Mouse (Mus musculus): ENCODE results near the gene Acbd6. TPM values are rescaled to one million over a fixed set of nuclear protein-coding genes. Genes with fewer than 3 reads are reported as not detected.

Acbd6 gene
- polyA plus RNA-seq, 1 experiment from 2014 or later: 92.8 TPM

DNA sequence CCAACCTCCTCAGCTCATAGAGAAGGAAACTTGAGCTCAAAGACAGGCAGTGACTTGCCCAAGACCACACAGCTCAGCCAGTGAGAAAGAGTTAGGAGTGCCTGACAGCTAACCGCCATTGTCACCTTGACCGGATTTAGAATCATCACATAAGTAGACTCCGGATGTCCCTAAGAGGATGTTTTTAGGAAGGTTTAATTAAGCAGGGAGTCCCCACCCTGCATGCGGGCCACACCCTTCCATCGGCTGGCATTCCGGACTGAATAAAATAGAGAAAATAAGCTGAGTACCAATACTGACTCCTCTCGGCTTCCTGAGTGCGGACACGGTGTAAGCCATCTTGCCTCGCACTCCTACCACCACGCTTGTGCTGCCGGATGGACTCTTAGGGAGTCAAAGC is 159.4 kb downstream of the Acbd6 start:
- 94% methylated on average over 12 of the region's 12 CpGs for WGBS
- DNase-seq (ENCODE audit: low spot score) (no peak), ATAC-seq (no peak)
- Histone ChIP-seq H3K27ac (ENCODE audit: low read depth, low read length) (no peak overlapping the region), H3K9ac (ENCODE audit: low read length) (no peak overlapping the region), H3K9me3 (replicated peaks; ENCODE audit: control insufficient read depth, low read length) (no peaks in the 10 kb centered on the region), H3K36me3 (ENCODE audit: control insufficient read depth, insufficient read depth, low read length) (no peaks in the 10 kb centered on the region), H3K4me2 (ENCODE audit: low read length) (no peak overlapping the region), H3K4me1 (ENCODE audit: control insufficient read depth, insufficient read depth, low read length) (no peaks in the 10 kb centered on the region), H3K4me3 (ENCODE audit: low read depth, low read length) (no peak overlapping the region), H3K27me3 (replicated peaks; ENCODE audit: control insufficient read depth, insufficient read depth, low read length) (peaks cover 6% of the 10 kb centered on the region; the same call in 1 of the 2 replicates)

DNA sequence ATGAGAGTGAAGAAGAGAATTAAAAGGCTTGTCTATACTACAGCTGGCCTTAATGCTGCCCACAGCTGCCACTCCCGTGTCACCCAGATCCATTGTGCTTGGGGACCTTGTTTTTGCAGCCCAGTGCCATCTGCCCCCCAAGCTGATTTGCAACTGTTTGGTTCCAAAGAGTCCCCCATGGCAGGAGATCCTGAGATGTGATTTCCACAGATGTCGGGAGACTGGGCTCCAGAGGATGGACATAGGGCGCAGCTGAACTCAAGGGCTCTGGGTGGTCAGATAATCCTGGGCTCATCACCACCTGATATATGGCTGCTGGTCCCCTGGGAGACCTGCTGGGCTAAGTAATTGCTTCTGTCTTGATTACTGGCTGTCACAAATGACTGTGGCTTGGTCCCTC is 160.9 kb downstream of the Acbd6 start:
- no peak overlapping the region for H3K4me2 ChIP-seq (ENCODE audit: low read length)
- H3K4me1 ChIP-seq (ENCODE audit: control insufficient read depth, insufficient read depth, low read length): no peaks in the 10 kb centered on the region
- H3K27ac ChIP-seq (ENCODE audit: low read depth, low read length): no peak overlapping the region
- H3K27me3 ChIP-seq (replicated peaks; ENCODE audit: control insufficient read depth, insufficient read depth, low read length): peaks cover 13% of the 10 kb centered on the region
- no peaks in the 10 kb centered on the region for H3K9me3 ChIP-seq (replicated peaks; ENCODE audit: control insufficient read depth, low read length)
- no peak overlapping the region for H3K4me3 ChIP-seq (ENCODE audit: low read depth, low read length)
- DNase-seq (ENCODE audit: low spot score): no peak
- H3K36me3 ChIP-seq (ENCODE audit: control insufficient read depth, insufficient read depth, low read length): no peaks in the 10 kb centered on the region
- H3K9ac ChIP-seq (ENCODE audit: low read length): no peak overlapping the region
- WGBS: 89% methylated on average over 3 of the region's 3 CpGs
- no peak for ATAC-seq

DNA sequence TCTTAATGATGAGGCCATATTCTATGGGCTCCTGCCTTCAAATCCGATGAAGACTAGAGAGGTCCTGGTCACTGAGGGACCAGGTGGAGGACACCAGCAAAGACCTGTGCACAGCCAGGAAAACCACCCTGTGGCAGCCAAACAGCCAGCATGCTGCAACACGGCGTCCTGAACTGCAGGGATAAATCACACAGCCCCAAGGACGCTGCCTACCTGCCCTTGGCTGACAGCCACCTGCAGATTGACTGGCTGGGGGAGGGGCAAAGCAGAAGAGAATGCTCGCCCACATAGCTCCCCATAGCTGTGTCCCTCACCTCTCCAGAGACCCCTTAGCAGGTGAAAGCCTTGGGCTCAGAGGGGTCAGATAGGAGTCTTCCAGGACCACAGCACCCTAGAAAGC is 162.1 kb downstream of the Acbd6 start:
- Histone ChIP-seq H3K4me2 (ENCODE audit: low read length) (no peak overlapping the region), H3K9ac (ENCODE audit: low read length) (no peak overlapping the region), H3K9me3 (replicated peaks; ENCODE audit: control insufficient read depth, low read length) (no peaks in the 10 kb centered on the region), H3K4me3 (ENCODE audit: low read depth, low read length) (no peak overlapping the region), H3K4me1 (ENCODE audit: control insufficient read depth, insufficient read depth, low read length) (no peaks in the 10 kb centered on the region), H3K36me3 (ENCODE audit: control insufficient read depth, insufficient read depth, low read length) (no peaks in the 10 kb centered on the region), H3K27ac (ENCODE audit: low read depth, low read length) (no peak overlapping the region), H3K27me3 (replicated peaks; ENCODE audit: control insufficient read depth, insufficient read depth, low read length) (peaks cover 19% of the 10 kb centered on the region)
- WGBS: 53% methylated on average over 5 of the region's 5 CpGs
- ATAC-seq (no peak), DNase-seq (ENCODE audit: low spot score) (no peak)

DNA sequence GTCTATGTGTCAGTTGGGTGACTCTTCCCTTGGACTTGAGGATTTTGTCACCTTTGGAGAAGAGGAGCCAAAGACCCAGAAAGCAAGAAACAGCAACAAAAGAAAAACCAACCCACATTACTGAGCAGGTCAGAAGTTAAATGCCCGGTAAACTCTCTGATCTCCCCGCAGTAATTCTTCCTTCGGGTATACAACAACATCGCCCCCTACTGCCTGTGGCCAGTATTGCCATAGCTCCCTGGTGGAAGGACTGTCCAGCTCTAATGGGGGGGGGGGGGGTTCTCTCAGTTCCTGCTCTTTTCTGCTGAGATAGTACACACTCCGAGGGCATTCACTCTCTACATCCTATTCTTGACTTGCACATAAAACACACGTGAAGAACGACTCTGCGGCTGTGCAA is 163.5 kb downstream of the Acbd6 start:
- Histone ChIP-seq H3K4me3 (ENCODE audit: low read depth, low read length) (no peak overlapping the region), H3K27ac (ENCODE audit: low read depth, low read length) (no peak overlapping the region), H3K27me3 (replicated peaks; ENCODE audit: control insufficient read depth, insufficient read depth, low read length) (peaks cover 21% of the 10 kb centered on the region), H3K36me3 (ENCODE audit: control insufficient read depth, insufficient read depth, low read length) (no peaks in the 10 kb centered on the region), H3K9me3 (replicated peaks; ENCODE audit: control insufficient read depth, low read length) (no peaks in the 10 kb centered on the region), H3K4me1 (ENCODE audit: control insufficient read depth, insufficient read depth, low read length) (no peaks in the 10 kb centered on the region), H3K9ac (ENCODE audit: low read length) (no peak overlapping the region), H3K4me2 (ENCODE audit: low read length) (no peak overlapping the region)
- peak; percentile 49; the same call in 1 of the 2 replicates for ATAC-seq
- WGBS: 21% methylated on average over 8 of the region's 8 CpGs
- no peak for DNase-seq (ENCODE audit: low spot score)

DNA sequence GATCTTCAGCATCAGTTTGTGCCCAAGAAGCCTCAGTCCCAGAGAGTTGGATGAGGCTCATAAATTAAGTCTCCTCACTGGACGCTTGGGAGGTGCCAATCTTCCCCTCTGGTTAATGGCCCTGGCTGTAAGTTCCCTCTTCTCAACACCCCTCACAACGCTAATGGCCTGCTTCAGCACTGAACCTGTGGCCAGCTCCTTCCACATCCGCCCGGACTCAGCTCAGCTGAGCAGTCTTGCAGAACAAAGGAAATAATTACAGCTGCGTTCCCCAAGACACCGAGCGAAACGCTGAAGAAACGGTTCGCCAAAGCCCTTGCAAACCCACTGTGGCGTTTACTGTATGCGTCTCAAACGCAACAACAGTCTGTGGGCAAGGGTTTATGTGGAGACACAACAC is 164.3 kb downstream of the Acbd6 start:
- H3K36me3 ChIP-seq (ENCODE audit: control insufficient read depth, insufficient read depth, low read length): no peaks in the 10 kb centered on the region
- ATAC-seq (peak; percentile 29; the same call in 1 of the 2 replicates), DNase-seq (ENCODE audit: low spot score) (peak; percentile 62)
- no peak overlapping the region for H3K4me3 ChIP-seq (ENCODE audit: low read depth, low read length)
- H3K4me2 ChIP-seq (ENCODE audit: low read length): peak overlapping the region; percentile 37
- no peaks in the 10 kb centered on the region for H3K9me3 ChIP-seq (replicated peaks; ENCODE audit: control insufficient read depth, low read length)
- H3K4me1 ChIP-seq (ENCODE audit: control insufficient read depth, insufficient read depth, low read length): no peaks in the 10 kb centered on the region
- WGBS: under 1% methylated on average over 13 of the region's 13 CpGs
- H3K27me3 ChIP-seq (replicated peaks; ENCODE audit: control insufficient read depth, insufficient read depth, low read length): peaks cover 24% of the 10 kb centered on the region
- peak overlapping the region; percentile 21; the same call in 1 of the 2 replicates for H3K9ac ChIP-seq (ENCODE audit: low read length)
- no peak overlapping the region for H3K27ac ChIP-seq (ENCODE audit: low read depth, low read length)

DNA sequence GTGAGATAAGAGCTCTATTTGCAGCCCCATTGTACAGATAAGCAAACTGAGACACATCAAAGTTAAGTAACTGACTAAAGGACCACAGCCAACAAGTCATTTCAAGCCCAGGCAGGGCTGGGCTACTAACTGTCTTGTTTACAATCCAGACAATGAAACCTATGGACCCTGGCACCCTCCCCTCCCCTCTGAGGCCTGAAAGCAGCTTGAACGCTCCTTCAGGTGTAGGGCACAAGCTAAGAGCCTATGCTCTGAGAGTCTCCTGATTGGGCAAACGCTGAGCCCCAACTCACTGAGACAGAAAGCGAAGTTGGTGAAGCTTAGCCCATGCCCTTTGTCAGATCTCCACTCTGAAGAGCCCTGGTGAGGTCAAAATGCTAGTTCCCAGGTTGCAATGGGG is 166.4 kb downstream of the Acbd6 start:
- ATAC-seq (no peak), DNase-seq (ENCODE audit: low spot score) (no peak)
- H3K4me1 ChIP-seq (ENCODE audit: control insufficient read depth, insufficient read depth, low read length): peaks cover 3% of the 10 kb centered on the region; the same call in 1 of the 2 replicates
- peaks cover 44% of the 10 kb centered on the region for H3K27me3 ChIP-seq (replicated peaks; ENCODE audit: control insufficient read depth, insufficient read depth, low read length)
- H3K27ac ChIP-seq (ENCODE audit: low read depth, low read length): no peak overlapping the region
- WGBS: 72% methylated on average over 3 of the region's 3 CpGs
- H3K9ac ChIP-seq (ENCODE audit: low read length): no peak overlapping the region
- H3K4me2 ChIP-seq (ENCODE audit: low read length): no peak overlapping the region
- no peaks in the 10 kb centered on the region for H3K9me3 ChIP-seq (replicated peaks; ENCODE audit: control insufficient read depth, low read length)
- H3K36me3 ChIP-seq (ENCODE audit: control insufficient read depth, insufficient read depth, low read length): no peaks in the 10 kb centered on the region
- H3K4me3 ChIP-seq (ENCODE audit: low read depth, low read length): no peak overlapping the region

DNA sequence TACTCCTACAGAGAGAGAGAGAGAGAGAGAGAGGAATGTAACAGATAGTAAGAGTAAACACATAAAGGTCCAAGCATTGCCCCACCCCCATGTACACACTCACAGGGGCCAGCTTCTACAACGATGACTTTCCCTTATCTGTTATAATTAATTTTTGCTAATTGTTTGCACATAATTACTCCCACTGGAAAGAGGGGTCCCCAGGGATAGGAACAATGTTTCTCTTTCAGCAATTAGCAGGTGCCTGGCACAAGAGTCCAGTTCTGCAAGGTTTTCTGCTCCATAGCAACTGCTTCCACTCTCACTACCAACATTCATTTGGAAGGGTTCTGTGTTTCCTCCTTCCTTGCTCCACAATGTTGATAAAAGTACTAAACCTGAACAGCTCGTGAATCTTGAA is 168.0 kb downstream of the Acbd6 start:
- Histone ChIP-seq H3K9me3 (replicated peaks; ENCODE audit: control insufficient read depth, low read length) (no peaks in the 10 kb centered on the region), H3K4me2 (ENCODE audit: low read length) (no peak overlapping the region), H3K4me1 (ENCODE audit: control insufficient read depth, insufficient read depth, low read length) (peaks cover 3% of the 10 kb centered on the region; the same call in 1 of the 2 replicates), H3K27ac (ENCODE audit: low read depth, low read length) (no peak overlapping the region), H3K4me3 (ENCODE audit: low read depth, low read length) (no peak overlapping the region), H3K36me3 (ENCODE audit: control insufficient read depth, insufficient read depth, low read length) (no peaks in the 10 kb centered on the region), H3K9ac (ENCODE audit: low read length) (no peak overlapping the region), H3K27me3 (replicated peaks; ENCODE audit: control insufficient read depth, insufficient read depth, low read length) (peaks cover 58% of the 10 kb centered on the region)
- ATAC-seq (no peak), DNase-seq (ENCODE audit: low spot score) (no peak)
- 60% methylated on average over 2 of the region's 2 CpGs for WGBS

DNA sequence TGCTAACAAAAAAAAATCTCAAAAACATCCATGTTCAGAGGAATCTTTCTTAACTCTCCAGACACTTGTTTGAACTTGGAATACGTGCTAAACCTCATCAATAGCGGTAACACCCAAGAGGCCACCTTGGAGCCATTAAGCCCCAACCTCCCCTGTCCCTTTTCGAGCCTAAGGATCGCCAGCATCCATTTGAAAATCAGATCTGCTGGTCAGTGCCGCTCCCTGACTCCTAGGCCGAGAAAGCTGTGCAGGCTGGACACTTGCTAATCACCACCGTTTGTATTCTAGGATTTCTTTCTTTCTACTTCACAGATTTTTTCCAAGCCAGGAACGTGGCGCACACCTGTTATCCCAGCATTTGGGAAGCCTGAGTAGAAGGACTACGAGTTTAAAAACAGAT is 169.9 kb downstream of the Acbd6 start:
- H3K9me3 ChIP-seq (replicated peaks; ENCODE audit: control insufficient read depth, low read length): no peaks in the 10 kb centered on the region
- H3K27me3 ChIP-seq (replicated peaks; ENCODE audit: control insufficient read depth, insufficient read depth, low read length): peaks cover 68% of the 10 kb centered on the region
- H3K4me1 ChIP-seq (ENCODE audit: control insufficient read depth, insufficient read depth, low read length): peaks cover 3% of the 10 kb centered on the region; the same call in 1 of the 2 replicates
- no peak overlapping the region for H3K9ac ChIP-seq (ENCODE audit: low read length)
- H3K4me3 ChIP-seq (ENCODE audit: low read depth, low read length): no peak overlapping the region
- WGBS: 19% methylated on average over 10 of the region's 10 CpGs
- no peaks in the 10 kb centered on the region for H3K36me3 ChIP-seq (ENCODE audit: control insufficient read depth, insufficient read depth, low read length)
- ATAC-seq (no peak), DNase-seq (ENCODE audit: low spot score) (no peak)
- no peak overlapping the region for H3K4me2 ChIP-seq (ENCODE audit: low read length)
- no peak overlapping the region for H3K27ac ChIP-seq (ENCODE audit: low read depth, low read length)

DNA sequence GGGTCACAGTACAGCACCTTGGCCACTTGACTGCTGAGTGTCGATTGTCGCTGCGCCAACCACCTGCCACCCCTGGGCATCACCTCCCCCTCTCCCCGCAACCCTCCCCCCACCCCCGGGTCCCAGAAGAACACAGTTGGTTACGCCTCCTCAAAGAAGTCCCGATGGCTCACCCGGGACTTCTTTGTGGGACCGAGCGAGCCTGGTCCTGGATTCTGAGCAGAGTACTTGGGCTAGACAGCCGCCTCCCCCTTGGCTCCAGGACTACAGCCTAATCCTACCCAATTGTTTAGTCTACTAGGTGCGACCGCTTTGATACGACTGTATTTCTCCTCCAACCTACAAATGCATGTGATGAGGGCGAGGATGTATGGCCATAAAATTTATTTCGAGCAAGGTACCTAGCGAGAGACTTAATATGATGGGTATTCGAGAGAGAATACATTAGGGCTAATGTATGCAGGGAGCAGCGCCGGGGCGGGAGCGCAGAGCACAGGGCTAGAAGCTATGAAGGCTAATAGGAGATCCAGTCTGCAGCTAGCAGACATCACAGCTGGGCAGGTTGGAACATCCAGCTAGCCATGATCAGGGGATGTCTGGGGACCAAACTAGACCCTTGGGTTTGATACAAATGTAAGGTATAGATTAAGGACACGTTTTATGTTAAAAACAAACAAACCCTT is 171.3 kb downstream of the Acbd6 start:
- 1% methylated on average over 23 of the region's 23 CpGs for whole genome bisulfite sequencing
- Histone ChIP-seq H3K4me3 (ENCODE audit: low read depth, low read length) (no peak overlapping the region; the same call in 1 of the 2 replicates), H3K4me2 (ENCODE audit: low read length) (peak overlapping the region; percentile 36), H3K27me3 (replicated peaks; ENCODE audit: control insufficient read depth, insufficient read depth, low read length) (peaks cover 72% of the 10 kb centered on the region), H3K9me3 (replicated peaks; ENCODE audit: control insufficient read depth, low read length) (no peaks in the 10 kb centered on the region), H3K4me1 (ENCODE audit: control insufficient read depth, insufficient read depth, low read length) (peaks cover 3% of the 10 kb centered on the region; the same call in 1 of the 2 replicates), H3K9ac (ENCODE audit: low read length) (no peak overlapping the region), H3K27ac (ENCODE audit: low read depth, low read length) (no peak overlapping the region), H3K36me3 (ENCODE audit: control insufficient read depth, insufficient read depth, low read length) (no peaks in the 10 kb centered on the region)
- DNase-seq (ENCODE audit: low spot score) (no peak), ATAC-seq (no peak)
